Mouse (Mus musculus) erythroid progenitor cell, adult 5-6 weeks (primary cell): ENCODE results near the gene Dse. TPM values are rescaled to one million over a fixed set of nuclear protein-coding genes. Genes with fewer than 3 reads are reported as not detected.
A peak's percentile ranks its signal among the peaks of the same experiment; 100 is the strongest.
"Not testable (repeated sequence)": the region's sequence is repeated elsewhere in the genome, so short reads cannot be mapped to it uniquely, and the experiment has no call there.

Source experiments
- ATAC-seq: replicated peaks from 2 replicates; pipeline ENCODE4 v1.8.0; 2016; ENCODE audit warnings: moderate number of reproducible peaks, mild to moderate bottlenecking, moderate TSS enrichment, inconsistent platforms; ENCODE audit not compliant: poor library complexity, low FRiP score, severe bottlenecking
- total RNA-seq, 2 experiments: library from RNA; stranded (forward) in 1 of 2; stranded (reverse) in 1 of 2; fragments of 150-400 nt in 1 of 2; fragments of 186-747, 209-891 nt in 1 of 2; gene quantifications; 2 replicates each; pipeline versions ENCODE4 v1.2.3 to v1.2.4; 2015 to 2017; ENCODE audit warnings: low replicate concordance in 2 of 2

The Dse gene
- total RNA-seq (2015; ENCODE audit: low replicate concordance) (0.84 and 6.5 TPM in 2 replicates), total RNA-seq (2017; ENCODE audit: low replicate concordance) (2.6 and 3.3 TPM in 2 replicates)

GRCm38 (mm10) chr10:34207503-34207850 is at the start of gene Dse:
Gene Dse (minus strand): TSS chr10:34207715.
- no peak for ATAC-seq

- not testable (repeated sequence) for ATAC-seq
These were observed 45.3 kb upstream of the Dse start for GRCm38 (mm10) chr10:34252833-34253232.

- ATAC-seq: no peak
These were observed 42.1 kb upstream of the Dse start for GRCm38 (mm10) chr10:34249594-34249993.

- ATAC-seq: no peak
These were observed 40.2 kb upstream of the Dse start for GRCm38 (mm10) chr10:34247757-34248156.

- ATAC-seq: no peak
These were observed 38.6 kb upstream of the Dse start for GRCm38 (mm10) chr10:34246106-34246505.

- no peak for ATAC-seq
These were observed 37.2 kb upstream of the Dse start for GRCm38 (mm10) chr10:34244745-34245144.

GRCm38 (mm10) chr10:34238536-34238935 is 31.0 kb upstream of the Dse start:
- ATAC-seq: 0 out of 2 replicates have a peak, but pooled peaks have one; percentile 57

GRCm38 (mm10) chr10:34236569-34236968 is 29.1 kb upstream of the Dse start:
- ATAC-seq: no peak

- no peak for ATAC-seq
These were observed 27.9 kb upstream of the Dse start for GRCm38 (mm10) chr10:34235384-34235783.

- no peak for ATAC-seq
These were observed 26.6 kb upstream of the Dse start for GRCm38 (mm10) chr10:34233931-34234745.

GRCm38 (mm10) chr10:34233418-34233817 is 25.9 kb upstream of the Dse start:
- no peak for ATAC-seq

GRCm38 (mm10) chr10:34230121-34230675 is 22.7 kb upstream of the Dse start:
- ATAC-seq: no peak

GRCm38 (mm10) chr10:34229491-34229890 is 22.0 kb upstream of the Dse start:
- no peak for ATAC-seq

- ATAC-seq: no peak
These were observed 16.1 kb upstream of the Dse start for GRCm38 (mm10) chr10:34223660-34224059.

- ATAC-seq: no peak
These were observed 14.6 kb upstream of the Dse start for GRCm38 (mm10) chr10:34221909-34222620.

GRCm38 (mm10) chr10:34218191-34218590 is 10.7 kb upstream of the Dse start:
- ATAC-seq: no peak

- ATAC-seq: no peak
These were observed 8.2 kb upstream of the Dse start for GRCm38 (mm10) chr10:34215667-34216066.

GRCm38 (mm10) chr10:34209951-34210350 is 2.4 kb upstream of the Dse start:
- ATAC-seq: no peak

GRCm38 (mm10) chr10:34208031-34208430 is 516 bp upstream of the Dse start:
- ATAC-seq: no peak

GRCm38 (mm10) chr10:34206783-34207502 is 572 bp downstream of the Dse start:
- no peak for ATAC-seq
